Mouse (Mus musculus) left cerebral cortex, postnatal 25 days (tissue): ENCODE measurements around the gene Rassf3. TPM values are rescaled to one million over a fixed set of nuclear protein-coding genes. Genes with fewer than 3 reads are reported as not detected.

Experiments
- DNase-seq, 2 experiments: peaks; one replicate each; pipeline ENCODE4 v3.0.0; 2022; ENCODE audit warnings: low spot score in 2 of 2, mixed read lengths in 1 of 2
- intact Hi-C: fragments of 180-260 bp; cut with DNase I; formaldehyde crosslinking; loops from one replicate; pipeline ENCODE4 v1.15.1; 2025
- total RNA-seq, 2 experiments: library from RNA; stranded (reverse); gene quantifications; 2 replicates each; pipeline ENCODE4 v1.2.3; 2021

Gene Rassf3
- total RNA-seq, 2 experiments from 2014 or later = 30.4 to 37.3 TPM

GRCm38 (mm10) chr10:121468985-121469384, 7.2 kb downstream of the Rassf3 start:
- no peak for DNase-seq
- intact Hi-C loops = no loop called here

DNA sequence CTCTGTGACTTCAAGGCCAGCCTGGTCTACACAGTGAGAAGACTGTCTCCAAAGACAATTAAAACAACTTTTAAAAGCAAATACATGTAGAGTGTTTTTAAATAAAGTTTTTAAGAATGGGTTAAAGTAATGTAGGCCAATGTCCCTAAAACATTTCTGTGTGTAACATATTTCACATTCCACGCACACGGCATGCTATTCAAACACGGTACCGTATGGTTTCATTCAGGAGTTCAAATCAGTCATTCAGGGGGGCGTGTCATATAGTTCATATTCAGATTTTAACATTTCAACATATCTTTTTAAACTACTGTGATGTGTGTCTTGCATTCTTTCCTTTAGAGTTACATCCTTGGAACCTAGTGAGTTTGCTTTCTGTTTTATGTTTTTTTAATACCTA, 7.9 kb downstream of the Rassf3 start:
- no peak for DNase-seq
- intact Hi-C loops = no loop called here

- no peak for DNase-seq
- intact Hi-C loops = no loop called here
Observed at GRCm38 (mm10) chr10:121467792-121468191, 8.4 kb downstream of the Rassf3 start.

DNA sequence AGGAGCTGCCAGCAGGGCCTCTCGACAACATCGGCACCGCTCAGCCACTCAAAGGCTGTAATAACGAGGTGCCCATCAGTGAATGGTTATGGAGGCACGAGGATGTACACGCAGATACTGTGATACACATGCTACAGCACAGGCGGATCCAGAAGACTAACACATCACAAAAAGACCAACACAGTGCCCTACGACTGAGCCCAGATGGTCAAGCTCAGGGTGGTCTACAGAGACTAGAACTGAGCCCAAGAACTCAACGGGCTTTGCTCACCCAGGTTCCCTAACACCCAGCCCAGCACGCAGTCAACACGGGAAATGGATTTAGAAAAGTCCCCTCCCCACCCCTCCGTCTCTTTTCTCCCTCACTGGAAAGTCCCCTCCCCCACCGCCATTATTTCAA, 9.1 kb downstream of the Rassf3 start:
- intact Hi-C loops = no loop called here
- no peak for DNase-seq

- no peak for DNase-seq
- intact Hi-C loops = no loop called here
Observed at GRCm38 (mm10) chr10:121465033-121465432, 11.1 kb downstream of the Rassf3 start.

- intact Hi-C loops = no loop called here
- DNase-seq = no peak
Observed at GRCm38 (mm10) chr10:121462162-121462881, 13.8 kb downstream of the Rassf3 start.

DNA sequence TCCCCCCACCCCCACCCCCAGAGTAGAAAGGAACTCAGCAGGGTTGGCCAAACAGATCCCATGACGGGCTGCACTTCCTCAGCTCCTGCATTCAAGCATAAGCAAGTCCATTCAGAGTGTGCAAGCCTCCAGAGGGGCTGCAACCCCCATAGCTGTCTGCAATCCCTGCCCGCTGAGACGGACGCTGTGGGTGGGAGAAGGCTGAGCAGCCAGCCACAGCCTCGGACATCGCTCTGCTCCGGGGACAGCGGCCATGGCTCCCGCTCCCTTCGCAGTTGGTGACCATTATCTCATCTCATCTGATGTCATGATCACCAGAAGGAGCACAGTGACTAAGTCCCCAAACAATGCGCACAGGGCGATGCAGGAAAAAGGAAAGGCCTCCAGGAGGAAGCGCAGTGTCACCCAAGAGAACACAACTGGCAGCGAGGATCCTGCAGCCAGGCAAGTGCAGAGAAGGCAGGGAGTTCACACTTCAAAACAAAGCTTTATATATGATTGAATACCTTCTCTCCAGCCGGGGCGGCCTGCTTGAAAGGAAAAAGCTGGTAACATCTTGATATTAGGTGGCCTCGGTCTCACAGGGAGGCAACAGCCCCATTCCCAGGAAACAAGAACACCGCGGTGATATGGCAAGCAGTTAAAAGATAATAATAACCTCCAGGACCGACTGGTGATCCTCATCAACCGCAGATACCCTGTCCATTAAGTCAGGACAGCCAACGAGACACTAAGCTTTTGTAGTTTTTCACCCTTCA, 14.6 kb downstream of the Rassf3 start:
- intact Hi-C loops = no loop called here
- DNase-seq = peak in 1 of 2 experiments; percentile 14

- DNase-seq = no peak
- intact Hi-C loops = no loop called here
Observed at GRCm38 (mm10) chr10:121459124-121459853, 16.9 kb downstream of the Rassf3 start.

DNA sequence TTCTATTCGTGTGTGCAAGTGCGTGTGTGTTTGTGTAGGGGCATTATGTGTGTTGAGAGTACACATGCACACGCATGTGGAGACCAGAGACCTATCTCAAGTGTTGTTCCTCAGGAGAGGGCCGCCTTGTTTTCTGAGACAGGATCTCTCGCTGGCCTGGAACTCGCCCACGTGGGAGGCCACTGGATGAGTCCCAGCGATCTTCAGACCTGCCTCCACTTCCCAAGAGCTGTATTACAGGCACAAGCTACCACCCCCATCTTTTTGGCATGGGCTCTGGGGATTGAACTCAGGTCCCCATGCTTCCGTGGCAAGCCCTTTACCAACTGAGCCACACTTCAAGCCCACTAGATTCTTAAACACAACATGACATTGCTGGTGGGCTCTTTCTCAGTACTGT, 17.7 kb downstream of the Rassf3 start:
- intact Hi-C loops = no loop called here
- DNase-seq = no peak

GRCm38 (mm10) chr10:121457381-121457780, 18.8 kb downstream of the Rassf3 start:
- intact Hi-C loops = no loop called here
- DNase-seq = no peak

DNA sequence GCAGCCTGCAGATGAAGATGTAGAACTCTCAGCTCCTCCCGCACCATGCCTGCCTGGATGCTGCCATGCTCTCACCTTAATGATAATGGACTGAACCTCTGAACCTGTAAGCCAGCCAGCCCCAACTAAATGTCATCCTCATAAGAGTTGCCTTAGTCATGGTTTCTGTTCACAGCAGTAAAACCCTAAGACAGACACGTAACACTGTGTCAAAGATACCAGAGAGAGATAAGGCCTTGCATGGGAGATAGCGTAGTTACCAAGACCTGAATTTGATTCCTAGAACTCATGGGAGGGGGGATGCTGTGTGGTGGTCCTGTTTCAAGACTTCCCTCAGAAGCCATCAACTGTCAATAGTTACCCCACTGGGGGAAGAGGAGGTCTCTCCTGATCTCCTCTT, 20.6 kb downstream of the Rassf3 start:
- DNase-seq = no peak
- intact Hi-C loops = no loop called here

DNA sequence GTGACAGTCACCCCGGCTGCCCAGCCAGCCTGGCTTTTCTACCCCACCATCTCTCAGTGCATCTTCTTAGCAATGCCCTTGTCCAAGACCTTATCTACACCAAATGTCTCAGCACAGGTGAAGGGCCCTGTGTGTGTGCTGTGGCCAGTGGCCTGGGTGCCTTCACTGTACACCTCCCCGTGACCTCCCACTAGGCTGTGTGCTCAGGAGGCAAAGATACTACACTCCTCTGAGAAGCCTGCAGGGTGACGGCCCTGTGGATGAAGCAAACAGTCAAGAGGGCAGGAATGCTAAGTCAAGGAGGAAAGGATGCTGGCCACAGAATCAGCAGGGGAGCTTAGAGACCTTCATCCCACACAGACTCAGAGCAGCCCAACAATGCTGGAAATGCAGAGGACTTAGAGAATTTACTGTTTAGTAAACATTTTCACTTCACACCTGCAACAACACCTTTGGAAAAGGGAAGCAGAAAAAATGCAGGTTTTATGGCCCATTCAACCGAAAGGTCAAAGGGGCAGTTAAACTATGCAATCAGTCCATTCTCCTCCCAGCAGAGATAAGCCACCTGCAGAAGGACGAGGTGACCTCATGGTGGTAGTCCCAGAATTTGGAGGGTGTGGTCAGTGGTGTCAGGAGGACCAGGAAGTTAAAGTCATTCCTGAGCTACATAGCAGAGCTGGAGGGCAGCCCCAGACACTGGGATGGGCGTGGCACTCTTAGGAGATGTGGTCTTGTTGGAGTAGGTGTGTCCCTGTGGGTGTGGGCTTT, 21.3 kb downstream of the Rassf3 start:
- no peak for DNase-seq
- intact Hi-C loops = no loop called here

DNA sequence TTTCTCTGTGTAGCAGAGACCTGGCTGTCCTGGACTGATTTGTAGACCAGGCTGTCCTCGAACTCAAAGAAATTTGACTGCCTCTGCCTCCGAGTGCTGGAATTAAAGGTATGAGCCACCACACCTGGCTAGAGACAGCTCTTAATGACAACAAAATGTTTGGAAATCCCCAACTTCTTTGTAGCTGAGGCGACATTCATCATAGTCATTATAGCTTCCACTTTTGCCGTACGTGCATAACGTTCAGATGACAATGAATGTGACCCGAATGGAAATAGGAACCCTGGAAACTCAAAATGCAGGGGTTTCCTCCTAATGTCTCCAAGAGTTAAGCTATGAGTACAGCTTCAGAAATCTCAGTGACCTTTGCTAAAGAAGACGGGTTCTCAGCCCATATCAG, 22.1 kb downstream of the Rassf3 start:
- intact Hi-C loops = no loop called here
- no peak for DNase-seq

GRCm38 (mm10) chr10:121445808-121446207, 30.3 kb downstream of the Rassf3 start:
- DNase-seq = no peak
- intact Hi-C loops = no loop called here

DNA sequence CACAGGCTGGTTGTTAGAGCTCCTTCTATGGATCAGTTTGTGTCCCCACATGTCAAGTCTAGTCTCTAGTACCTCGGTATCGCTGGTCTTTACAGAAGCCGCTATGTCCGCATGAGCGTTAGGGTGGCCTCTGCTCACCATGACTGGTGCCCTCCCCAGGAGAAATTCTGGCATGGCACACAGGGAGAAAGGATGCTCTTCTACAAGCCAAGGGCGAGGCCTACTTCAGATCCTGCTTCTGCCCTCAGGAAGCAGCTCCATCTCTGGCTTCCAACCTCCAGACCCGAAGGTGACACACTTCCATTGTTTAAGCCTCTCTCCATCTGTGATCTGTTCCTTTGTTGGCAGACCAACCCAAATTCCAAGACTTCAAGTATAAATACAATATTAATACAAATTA, 31.9 kb downstream of the Rassf3 start:
- intact Hi-C loops = no loop called here
- DNase-seq = no peak

DNA sequence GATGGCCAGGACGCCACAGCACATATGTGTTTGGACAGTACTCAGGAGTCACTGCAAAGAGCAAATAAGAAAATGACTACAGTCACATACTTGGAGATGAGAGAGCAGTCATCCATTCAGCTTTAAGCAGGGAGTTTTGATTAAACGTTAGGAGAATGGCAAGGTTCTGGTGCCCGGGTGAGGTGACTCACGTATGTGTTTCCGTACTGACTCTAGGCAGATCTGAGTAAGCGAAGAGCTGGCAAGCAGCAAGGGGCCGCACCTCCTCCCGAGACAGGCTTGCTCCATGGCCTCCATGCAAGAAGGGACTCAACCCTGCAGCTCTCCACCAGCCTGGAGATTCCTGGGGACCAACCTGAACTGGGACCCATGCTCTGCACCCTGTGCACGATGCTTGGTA, 32.4 kb downstream of the Rassf3 start:
- intact Hi-C loops = no loop called here
- DNase-seq = no peak

DNA sequence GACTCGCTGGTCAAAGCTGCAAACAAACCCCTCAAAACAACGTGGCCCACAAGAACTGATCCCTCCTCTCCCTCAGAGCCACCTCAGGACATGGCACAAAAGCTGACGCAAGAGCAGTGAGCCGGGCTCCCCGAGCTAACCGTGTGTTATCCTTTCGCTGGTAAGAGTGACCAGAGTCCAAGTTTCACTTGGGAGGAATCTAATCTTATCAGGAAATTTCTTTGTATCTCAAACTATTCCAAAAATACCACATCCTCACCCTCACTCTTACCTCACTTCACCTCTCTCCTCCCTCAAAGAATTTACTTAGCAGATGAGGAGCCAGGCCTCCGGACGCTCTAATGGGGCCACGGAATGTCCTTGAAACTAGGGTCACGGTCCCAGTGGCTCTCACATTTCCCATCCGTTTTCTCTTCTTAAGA, 36.8 kb downstream of the Rassf3 start:
- intact Hi-C loops = no loop called here

GRCm38 (mm10) chr10:121438109-121438508, 38.0 kb downstream of the Rassf3 start:
- no peak for DNase-seq
- intact Hi-C loops = no loop called here

More for the DNA sequence above, 36.8 kb downstream of the Rassf3 start:
- no peak for DNase-seq

DNA sequence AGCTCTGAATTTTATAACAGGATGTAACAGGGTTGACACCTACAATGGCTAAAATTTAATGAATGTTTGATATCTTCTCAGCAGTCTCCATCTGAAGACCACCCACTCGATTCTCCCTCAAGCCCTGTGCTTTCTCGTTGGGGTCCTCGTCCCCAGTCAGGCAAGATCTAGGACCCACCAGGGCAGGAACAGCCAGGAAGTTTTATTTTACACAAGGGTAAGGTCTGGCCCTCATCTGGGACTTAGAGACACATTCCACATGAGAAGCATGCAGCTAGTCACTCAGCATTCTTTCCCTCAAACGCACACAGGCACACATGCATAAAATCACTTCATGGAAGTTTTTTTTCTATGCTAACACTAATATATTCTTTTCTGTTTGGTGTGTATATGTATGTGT, 39.5 kb downstream of the Rassf3 start:
- DNase-seq = no peak
- intact Hi-C loops = no loop called here

- intact Hi-C loops = no loop called here
Observed at GRCm38 (mm10) chr10:121436258-121436645, 39.9 kb downstream of the Rassf3 start.

More at GRCm38 (mm10) chr10:121436258-121436645, 39.9 kb downstream of the Rassf3 start:
- no peak for DNase-seq
